Mouse (Mus musculus) mouse embryonic stem cell (cell line): ENCODE measurements at regions not wholly inside any gene's neighbourhood (a gene's known extent, or its start where the extent isn't known, plus 50 kb on each side); places are given as distances from the start of the nearest gene placed in this dataset.

ENCODE experiments used
- in situ Hi-C, 2 experiments: fragments of 300-500 bp; cut with MboI; formaldehyde crosslinking; loops; 1 replicate in 1 of 2; 3 replicates in 1 of 2; pipeline ENCODE4 v1.14.3; 2019 to 2020; ENCODE audit warnings: low sequenced_read_pairs in 2 of 2, low pct_unique_long_range_greater_than_20kb in 1 of 2, mixed read lengths in 1 of 2; ENCODE audit not compliant: unreplicated experiment in 1 of 2

GRCm38 (mm10) chrX:13344701-13345100 lies 63.9 kb downstream of the Ddx3x start:
- in situ Hi-C loops = no loop called here

- in situ Hi-C loops = no loop called here
Observed at GRCm38 (mm10) chrX:13345126-13345525, 64.4 kb downstream of the Ddx3x start.

GRCm38 (mm10) chrX:13346011-13346631 lies 65.4 kb downstream of the Ddx3x start:
- in situ Hi-C loops = no loop called here

- in situ Hi-C loops = no loop called here
Observed at GRCm38 (mm10) chrX:13346696-13347026, 65.9 kb downstream of the Ddx3x start.

- in situ Hi-C loops = no loop called here
Observed at GRCm38 (mm10) chrX:13347027-13347840, 66.5 kb downstream of the Ddx3x start.

GRCm38 (mm10) chrX:13348415-13348814 lies 67.6 kb downstream of the Ddx3x start:
- in situ Hi-C loops = no loop called here

GRCm38 (mm10) chrX:13350461-13350860 lies 69.7 kb downstream of the Ddx3x start:
- in situ Hi-C loops = no loop called here

GRCm38 (mm10) chrX:13357149-13357783 lies 76.5 kb downstream of the Ddx3x start:
- in situ Hi-C loops = no loop called here

- in situ Hi-C loops = no loop called here
Observed at GRCm38 (mm10) chrX:13357973-13358372, 77.2 kb downstream of the Ddx3x start.

- in situ Hi-C loops = loop anchor here in 1 of 2 experiments (10.0 kb wide), 1 partner anchor 56 kb away; no protein-coding TSS in a partner anchor
Observed at GRCm38 (mm10) chrX:13360436-13360835, 79.7 kb downstream of the Ddx3x start.

GRCm38 (mm10) chrX:13370319-13370718 lies 89.5 kb downstream of the Ddx3x start:
- in situ Hi-C loops = no loop called here

GRCm38 (mm10) chrX:13372752-13373151 lies 92.0 kb downstream of the Ddx3x start:
- in situ Hi-C loops = no loop called here

- in situ Hi-C loops = no loop called here
Observed at GRCm38 (mm10) chrX:13386354-13386753, 79.6 kb upstream of the Nyx start.

- in situ Hi-C loops = no loop called here
Observed at GRCm38 (mm10) chrX:13398466-13398865, 67.4 kb upstream of the Nyx start.

GRCm38 (mm10) chrX:13412726-13413125 lies 53.2 kb upstream of the Nyx start:
- in situ Hi-C loops = no loop called here

GRCm38 (mm10) chrX:13413135-13413534 lies 52.8 kb upstream of the Nyx start:
- in situ Hi-C loops = no loop called here
